Mouse (Mus musculus): ENCODE results near the gene Trip13. TPM values are rescaled to one million over a fixed set of nuclear protein-coding genes. Genes with fewer than 3 reads are reported as not detected.
A peak's percentile ranks its signal among the peaks of the same experiment; 100 is the strongest.

Gene Trip13
- polyA plus RNA-seq, 1 experiment: 3.4 TPM

DNA sequence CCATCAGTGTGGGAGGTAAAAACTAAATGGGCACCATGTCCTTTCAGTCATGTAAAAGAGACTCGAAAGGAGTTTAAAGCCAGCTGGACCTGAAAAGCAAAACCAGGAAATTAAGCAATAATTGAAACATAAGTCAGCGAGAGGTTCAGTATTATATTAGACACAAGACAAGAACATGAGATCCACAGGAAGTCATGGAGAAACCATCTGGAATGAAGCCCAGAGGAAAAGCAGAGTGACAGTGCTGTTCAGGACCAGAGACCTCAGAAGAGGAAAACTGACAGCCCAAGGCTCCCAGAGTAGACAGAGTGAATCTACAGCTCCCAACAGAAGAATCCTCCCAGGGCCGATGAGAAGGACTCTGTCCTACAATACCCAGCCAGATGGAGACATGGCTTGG is 40.0 kb downstream of the Trip13 start:
- no peaks in the 10 kb centered on the region for H3K79me2 ChIP-seq (ENCODE audit: control insufficient read depth, insufficient read depth)
- TF ChIP-seq MYOD1 (IDR thresholded peaks at IDR 0.05; ENCODE audit: control insufficient read depth in 1 of 3, insufficient read length in 2 of 3, low read depth in 2 of 3) (no peak), CEBPB (IDR thresholded peaks at IDR 0.05; ENCODE audit: insufficient read depth, poor library complexity, severe bottlenecking) (no peak), SRF (IDR thresholded peaks at IDR 0.05; ENCODE audit: control insufficient read depth, insufficient read length, low read depth) (no peak)
- no peaks in the 10 kb centered on the region for H3K36me3 ChIP-seq (ENCODE audit: control insufficient read depth, insufficient read depth)
- no peaks in the 10 kb centered on the region for H3K27me3 ChIP-seq (ENCODE audit: control insufficient read depth, insufficient read depth, insufficient read length)
- H3ac ChIP-seq (ENCODE audit: control insufficient read depth, insufficient read length): no peak overlapping the region
- no peak overlapping the region for H3K4me2 ChIP-seq (ENCODE audit: low read depth)
- no peak overlapping the region for H3K4me3 ChIP-seq

GRCm38 (mm10) chr13:73892493-73893178 is 44.9 kb downstream of the Trip13 start:
- Histone ChIP-seq H3K27me3 (ENCODE audit: control insufficient read depth, insufficient read depth, insufficient read length) (no peaks in the 10 kb centered on the region), H3K4me3 (no peak overlapping the region), H3K79me2 (ENCODE audit: control insufficient read depth, insufficient read depth) (no peaks in the 10 kb centered on the region), H3ac (ENCODE audit: control insufficient read depth, insufficient read length) (no peak overlapping the region), H3K4me2 (ENCODE audit: low read depth) (no peak overlapping the region), H3K36me3 (ENCODE audit: control insufficient read depth, insufficient read depth) (no peaks in the 10 kb centered on the region)
- TF ChIP-seq SRF (IDR thresholded peaks at IDR 0.05; ENCODE audit: control insufficient read depth, insufficient read length, low read depth) (no peak), CEBPB (IDR thresholded peaks at IDR 0.05; ENCODE audit: insufficient read depth, poor library complexity, severe bottlenecking) (no peak), E2F4 (IDR thresholded peaks at IDR 0.05; ENCODE audit: insufficient read depth) (no peak)

- TF ChIP-seq E2F4 (IDR thresholded peaks at IDR 0.05; ENCODE audit: insufficient read depth): no peak
- peak in 1 of 3 experiments; percentile 4 for TF ChIP-seq MYOD1 (IDR thresholded peaks at IDR 0.05; ENCODE audit: control insufficient read depth in 1 of 3, insufficient read length in 2 of 3, low read depth in 2 of 3)
- H3K36me3 ChIP-seq (ENCODE audit: control insufficient read depth, insufficient read depth): no peaks in the 10 kb centered on the region
- H3ac ChIP-seq (ENCODE audit: control insufficient read depth, insufficient read length): no peak overlapping the region
- H3K4me2 ChIP-seq (ENCODE audit: low read depth): no peak overlapping the region
- no peaks in the 10 kb centered on the region for H3K27me3 ChIP-seq (ENCODE audit: control insufficient read depth, insufficient read depth, insufficient read length)
- no peaks in the 10 kb centered on the region for H3K79me2 ChIP-seq (ENCODE audit: control insufficient read depth, insufficient read depth)
- no peak overlapping the region for H3K4me3 ChIP-seq
Observed at GRCm38 (mm10) chr13:73887415-73887874, 50.1 kb downstream of the Trip13 start.

DNA sequence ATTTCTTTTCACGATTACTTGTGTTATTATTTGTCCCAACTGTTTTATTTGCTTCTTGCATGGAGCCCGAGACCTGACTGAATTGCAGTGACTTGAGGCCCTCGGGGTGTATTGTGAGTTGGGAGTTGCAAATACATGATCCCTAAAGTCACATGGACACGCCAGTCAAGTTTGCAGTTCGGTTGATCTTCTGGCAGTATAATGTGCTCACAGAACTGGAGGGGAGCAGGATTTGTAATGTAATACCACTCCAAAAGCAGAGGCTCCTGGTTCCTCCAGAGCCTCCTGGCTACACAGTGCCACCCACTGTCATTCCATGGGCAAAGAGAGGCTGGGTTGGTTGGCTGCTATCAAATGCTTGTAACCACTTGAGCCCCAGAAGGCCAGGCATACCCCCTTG is 51.0 kb downstream of the Trip13 start:
- no peak overlapping the region for H3ac ChIP-seq (ENCODE audit: control insufficient read depth, insufficient read length)
- no peak overlapping the region for H3K4me2 ChIP-seq (ENCODE audit: low read depth)
- no peaks in the 10 kb centered on the region for H3K79me2 ChIP-seq (ENCODE audit: control insufficient read depth, insufficient read depth)
- H3K36me3 ChIP-seq (ENCODE audit: control insufficient read depth, insufficient read depth): no peaks in the 10 kb centered on the region
- TF ChIP-seq REST (IDR thresholded peaks at IDR 0.05; ENCODE audit: insufficient read depth, insufficient read length) (no peak), TCF12 (IDR thresholded peaks at IDR 0.05; ENCODE audit: insufficient read depth, poor library complexity, severe bottlenecking) (no peak), CEBPB (IDR thresholded peaks at IDR 0.05; ENCODE audit: insufficient read depth, poor library complexity, severe bottlenecking) (no peak), MAX (IDR thresholded peaks at IDR 0.05; ENCODE audit: low read depth) (no peak), USF1 (IDR thresholded peaks at IDR 0.05; ENCODE audit: low read depth) (no peak), E2F4 (IDR thresholded peaks at IDR 0.05; ENCODE audit: insufficient read depth) (no peak), SRF (IDR thresholded peaks at IDR 0.05; ENCODE audit: control insufficient read depth, insufficient read length, low read depth) (no peak), MYOG (IDR thresholded peaks at IDR 0.05; ENCODE audit: control insufficient read depth in 1 of 3, insufficient read depth in 1 of 3, insufficient read length in 2 of 3, low read depth in 2 of 3) (no peak), MYOD1 (IDR thresholded peaks at IDR 0.05; ENCODE audit: control insufficient read depth in 1 of 3, insufficient read length in 2 of 3, low read depth in 2 of 3) (no peak), POLR2AphosphoS2 (IDR thresholded peaks at IDR 0.05; ENCODE audit: insufficient read length, low read depth) (no peak), TCF3 (IDR thresholded peaks at IDR 0.05; ENCODE audit: insufficient read length, low read depth) (no peak), POLR2A (IDR thresholded peaks at IDR 0.05; ENCODE audit: insufficient read length, low read depth) (no peak)
- H3K4me3 ChIP-seq: no peak overlapping the region
- H3K27me3 ChIP-seq (ENCODE audit: control insufficient read depth, insufficient read depth, insufficient read length): no peaks in the 10 kb centered on the region

GRCm38 (mm10) chr13:73886066-73886465 is 51.5 kb downstream of the Trip13 start:
- Histone ChIP-seq H3K4me3 (no peak overlapping the region), H3K36me3 (ENCODE audit: control insufficient read depth, insufficient read depth) (no peaks in the 10 kb centered on the region), H3K27me3 (ENCODE audit: control insufficient read depth, insufficient read depth, insufficient read length) (no peaks in the 10 kb centered on the region), H3ac (ENCODE audit: control insufficient read depth, insufficient read length) (no peak overlapping the region), H3K79me2 (ENCODE audit: control insufficient read depth, insufficient read depth) (no peaks in the 10 kb centered on the region), H3K4me2 (ENCODE audit: low read depth) (no peak overlapping the region)
- TF ChIP-seq REST (IDR thresholded peaks at IDR 0.05; ENCODE audit: insufficient read depth, insufficient read length) (no peak), USF1 (IDR thresholded peaks at IDR 0.05; ENCODE audit: low read depth) (no peak), TCF12 (IDR thresholded peaks at IDR 0.05; ENCODE audit: insufficient read depth, poor library complexity, severe bottlenecking) (no peak), MAX (IDR thresholded peaks at IDR 0.05; ENCODE audit: low read depth) (no peak), TCF3 (IDR thresholded peaks at IDR 0.05; ENCODE audit: insufficient read length, low read depth) (no peak), MYOG (IDR thresholded peaks at IDR 0.05; ENCODE audit: control insufficient read depth in 1 of 3, insufficient read depth in 1 of 3, insufficient read length in 2 of 3, low read depth in 2 of 3) (no peak), POLR2AphosphoS2 (IDR thresholded peaks at IDR 0.05; ENCODE audit: insufficient read length, low read depth) (no peak)
